Mouse (Mus musculus): ENCODE measurements around the gene Adipor2. TPM values are rescaled to one million over a fixed set of nuclear protein-coding genes. Genes with fewer than 3 reads are reported as not detected.

Gene Adipor2
- polyA plus RNA-seq, 1 experiment from 2014 or later: 43.3 TPM

DNA sequence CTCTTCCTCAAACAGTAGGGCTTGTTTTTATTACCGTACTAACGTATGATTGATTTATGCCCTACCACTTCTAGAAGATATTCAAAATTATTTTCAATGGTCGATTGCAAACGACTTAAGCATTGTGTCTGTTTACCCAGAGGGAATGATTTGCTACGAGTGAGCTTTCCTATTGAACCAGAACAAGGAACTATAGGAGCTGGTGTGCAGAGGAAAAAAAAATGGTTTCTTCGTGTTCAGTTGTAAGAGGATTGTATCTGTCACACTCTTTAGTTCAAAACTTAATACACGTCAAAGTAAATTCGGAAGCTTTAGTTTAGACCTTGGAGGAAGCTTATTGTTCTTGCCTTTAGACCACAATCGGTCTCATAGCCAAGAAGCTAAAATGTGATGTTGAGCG is 28.4 kb downstream of the Adipor2 start:
- H3K4me1 ChIP-seq (replicated peaks; ENCODE audit: insufficient read depth, low read length): peaks cover 8% of the 10 kb centered on the region; the same call in 1 of the 2 replicates
- WGBS: 21% methylated on average over 10 of the region's 10 CpGs
- TF ChIP-seq CTCF (IDR thresholded peaks at IDR 0.05; ENCODE audit: low read depth): no peak
- DNase-seq (ENCODE audit: low spot score) (peak; percentile 58), ATAC-seq (replicated peaks; ENCODE audit: low FRiP score, low read depth) (peak; percentile 7; the same call in 1 of the 2 replicates)
- H3K9me3 ChIP-seq (replicated peaks; ENCODE audit: low read length): no peaks in the 10 kb centered on the region
- H3K4me2 ChIP-seq (ENCODE audit: low read length): peak overlapping the region; percentile 61
- no peaks in the 10 kb centered on the region for H3K36me3 ChIP-seq (ENCODE audit: insufficient read depth, low read length)
- peak overlapping the region; percentile 92 for H3K4me3 ChIP-seq (replicated peaks; ENCODE audit: low read depth, low read length)
- H3K9ac ChIP-seq (ENCODE audit: low read depth, low read length): peak overlapping the region; percentile 93
- no peaks in the 10 kb centered on the region for H3K27me3 ChIP-seq (ENCODE audit: insufficient read depth, low read length)
- peak overlapping the region; percentile 93 for H3K27ac ChIP-seq

GRCm38 (mm10) chr6:119388650-119389012 is 28.9 kb downstream of the Adipor2 start:
- H3K27me3 ChIP-seq (ENCODE audit: insufficient read depth, low read length): no peaks in the 10 kb centered on the region
- peak overlapping the region; percentile 93 for H3K27ac ChIP-seq
- peaks cover 8% of the 10 kb centered on the region; the same call in 1 of the 2 replicates for H3K4me1 ChIP-seq (replicated peaks; ENCODE audit: insufficient read depth, low read length)
- peak; percentile 98 for DNase-seq (ENCODE audit: low spot score)
- no peaks in the 10 kb centered on the region for H3K9me3 ChIP-seq (replicated peaks; ENCODE audit: low read length)
- H3K4me3 ChIP-seq (replicated peaks; ENCODE audit: low read depth, low read length): peak overlapping the region; percentile 92
- no peaks in the 10 kb centered on the region for H3K36me3 ChIP-seq (ENCODE audit: insufficient read depth, low read length)
- peak; percentile 99 for ATAC-seq (replicated peaks; ENCODE audit: low FRiP score, low read depth)
- peak overlapping the region; percentile 84 for H3K4me2 ChIP-seq (ENCODE audit: low read length)
- no peak for TF ChIP-seq CTCF (IDR thresholded peaks at IDR 0.05; ENCODE audit: low read depth)
- WGBS: 0% methylated on average over 43 of the region's 53 CpGs
- H3K9ac ChIP-seq (ENCODE audit: low read depth, low read length): peak overlapping the region; percentile 93

- WGBS: under 1% methylated on average over 50 of the region's 76 CpGs
- no peak for TF ChIP-seq CTCF (IDR thresholded peaks at IDR 0.05; ENCODE audit: low read depth)
- peak; percentile 89 for ATAC-seq (replicated peaks; ENCODE audit: low FRiP score, low read depth)
- H3K9ac ChIP-seq (ENCODE audit: low read depth, low read length): peak overlapping the region; percentile 93
- H3K4me2 ChIP-seq (ENCODE audit: low read length): peak overlapping the region; percentile 84
- peak; percentile 47 for DNase-seq (ENCODE audit: low spot score)
- H3K9me3 ChIP-seq (replicated peaks; ENCODE audit: low read length): no peaks in the 10 kb centered on the region
- no peaks in the 10 kb centered on the region for H3K27me3 ChIP-seq (ENCODE audit: insufficient read depth, low read length)
- peaks cover 8% of the 10 kb centered on the region; the same call in 1 of the 2 replicates for H3K4me1 ChIP-seq (replicated peaks; ENCODE audit: insufficient read depth, low read length)
- H3K27ac ChIP-seq: peak overlapping the region; percentile 93
- peak overlapping the region; percentile 92 for H3K4me3 ChIP-seq (replicated peaks; ENCODE audit: low read depth, low read length)
- H3K36me3 ChIP-seq (ENCODE audit: insufficient read depth, low read length): no peaks in the 10 kb centered on the region
Observed at GRCm38 (mm10) chr6:119387801-119388649, 29.5 kb downstream of the Adipor2 start.

- Histone ChIP-seq H3K27ac (no peak overlapping the region), H3K9ac (ENCODE audit: low read depth, low read length) (peak overlapping the region; percentile 27; the same call in 1 of the 2 replicates), H3K4me2 (ENCODE audit: low read length) (peak overlapping the region; percentile 84), H3K4me1 (replicated peaks; ENCODE audit: insufficient read depth, low read length) (peaks cover 8% of the 10 kb centered on the region; the same call in 1 of the 2 replicates), H3K36me3 (ENCODE audit: insufficient read depth, low read length) (no peaks in the 10 kb centered on the region), H3K27me3 (ENCODE audit: insufficient read depth, low read length) (no peaks in the 10 kb centered on the region), H3K9me3 (replicated peaks; ENCODE audit: low read length) (no peaks in the 10 kb centered on the region), H3K4me3 (replicated peaks; ENCODE audit: low read depth, low read length) (no peak overlapping the region)
- no peak for TF ChIP-seq CTCF (IDR thresholded peaks at IDR 0.05; ENCODE audit: low read depth)
- ATAC-seq (replicated peaks; ENCODE audit: low FRiP score, low read depth) (no peak), DNase-seq (ENCODE audit: low spot score) (no peak)
- WGBS: 89% methylated on average over 1 of the region's 1 CpGs
Observed at GRCm38 (mm10) chr6:119386821-119387220, 30.7 kb downstream of the Adipor2 start.

DNA sequence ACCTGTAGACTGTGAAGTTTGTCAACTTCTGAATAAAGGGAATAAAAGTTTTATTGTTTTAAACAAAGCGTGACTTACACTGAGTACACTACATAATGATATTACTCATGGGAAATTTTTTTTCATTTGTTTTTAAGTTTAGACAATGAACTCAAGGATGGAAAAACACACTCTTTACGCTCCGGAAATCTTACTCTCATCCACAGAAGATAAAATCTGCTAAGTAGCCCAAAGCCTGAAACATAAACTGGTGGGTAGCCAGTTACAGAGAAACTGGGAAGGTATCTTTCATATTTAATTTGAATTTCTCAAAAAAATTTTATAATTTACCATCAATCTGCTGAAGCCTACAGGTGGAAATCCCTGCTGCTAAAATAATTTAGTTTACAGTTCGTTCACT is 31.1 kb downstream of the Adipor2 start:
- no peak for ATAC-seq (replicated peaks; ENCODE audit: low FRiP score, low read depth)
- Histone ChIP-seq H3K4me2 (ENCODE audit: low read length) (no peak overlapping the region), H3K4me1 (replicated peaks; ENCODE audit: insufficient read depth, low read length) (peaks cover 8% of the 10 kb centered on the region; the same call in 1 of the 2 replicates), H3K4me3 (replicated peaks; ENCODE audit: low read depth, low read length) (no peak overlapping the region), H3K27ac (no peak overlapping the region), H3K9ac (ENCODE audit: low read depth, low read length) (no peak overlapping the region), H3K36me3 (ENCODE audit: insufficient read depth, low read length) (no peaks in the 10 kb centered on the region), H3K27me3 (ENCODE audit: insufficient read depth, low read length) (no peaks in the 10 kb centered on the region), H3K9me3 (replicated peaks; ENCODE audit: low read length) (no peaks in the 10 kb centered on the region)
- 67% methylated on average over 4 of the region's 4 CpGs for WGBS
- DNase-seq (ENCODE audit: low spot score): no peak
- no peak for TF ChIP-seq CTCF (IDR thresholded peaks at IDR 0.05; ENCODE audit: low read depth)

DNA sequence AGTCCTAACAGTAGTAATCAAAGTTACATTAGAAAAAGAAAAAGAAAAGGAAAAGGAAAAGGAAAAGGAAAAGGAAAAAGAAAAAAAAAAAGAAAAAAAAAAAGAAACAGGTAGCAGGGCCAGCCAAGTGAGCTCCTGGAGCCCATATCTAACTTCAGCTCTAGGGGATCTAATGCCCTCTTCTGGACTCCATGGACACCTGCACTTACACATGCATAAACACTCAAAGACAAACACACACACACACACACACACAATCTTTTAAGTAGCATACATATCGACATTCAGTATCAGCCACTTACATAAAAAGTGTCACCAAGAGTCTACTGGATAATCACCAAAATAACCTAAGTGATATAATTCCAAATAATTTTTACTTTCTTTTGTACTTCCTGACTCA is 31.8 kb downstream of the Adipor2 start:
- Histone ChIP-seq H3K4me3 (replicated peaks; ENCODE audit: low read depth, low read length) (no peak overlapping the region), H3K4me2 (ENCODE audit: low read length) (no peak overlapping the region), H3K9ac (ENCODE audit: low read depth, low read length) (no peak overlapping the region), H3K4me1 (replicated peaks; ENCODE audit: insufficient read depth, low read length) (peaks cover 8% of the 10 kb centered on the region; the same call in 1 of the 2 replicates), H3K9me3 (replicated peaks; ENCODE audit: low read length) (no peaks in the 10 kb centered on the region), H3K36me3 (ENCODE audit: insufficient read depth, low read length) (no peaks in the 10 kb centered on the region), H3K27me3 (ENCODE audit: insufficient read depth, low read length) (no peaks in the 10 kb centered on the region), H3K27ac (no peak overlapping the region)
- TF ChIP-seq CTCF (IDR thresholded peaks at IDR 0.05; ENCODE audit: low read depth): peak; percentile 17; the same call in 1 of the 2 replicates
- WGBS: 91% methylated on average over 1 of the region's 1 CpGs
- DNase-seq (ENCODE audit: low spot score) (no peak), ATAC-seq (replicated peaks; ENCODE audit: low FRiP score, low read depth) (no peak)

All from kidney, postnatal 0 days (tissue).